Comparison of ENCODE assay signal across 16 mouse cellular contexts in genomic region chr9:90828701-90829100, GRCm38 (mm10).
DNase-seq lines count a peak whose midpoint lies in the region; ATAC-seq lines count a peak whose summit lies in the region.
"Had no signal": no experiment of that assay in that cellular context is flagged by ENCODE, and none has a peak within 500 bp of the region (broad histone marks: within the 10 kb centered on the region; RNA-seq: fewer than 3 reads in every experiment).

No protein-coding gene starts in this region.

- H3K9me3 ChIP-seq in hindbrain, embryonic 16.5 days (ENCODE audit: control insufficient read depth, low read length) = no peaks in the 10 kb centered on the region
- H3K9me3 ChIP-seq in hindbrain, embryonic 10.5 days = no peaks in the 10 kb centered on the region
- H3K9me3 ChIP-seq in forebrain, embryonic 13.5 days (replicated peaks) = no peaks in the 10 kb centered on the region
- H3K9me3 ChIP-seq: heart, embryonic 13.5 days; limb, embryonic 12.5 days had no signal

- 33% methylated on average over 5 of the region's 5 CpGs for WGBS in hindbrain, embryonic 16.5 days
- 58% methylated on average over 5 of the region's 5 CpGs for WGBS in hindbrain, embryonic 10.5 days
- 30% methylated on average over 5 of the region's 5 CpGs for WGBS in forebrain, embryonic 13.5 days

- H3K27ac ChIP-seq in hindbrain, embryonic 16.5 days (ENCODE audit: low read depth, low read length) = no peak overlapping the region
- H3K27ac ChIP-seq in hindbrain, embryonic 10.5 days = no peak overlapping the region
- H3K27ac ChIP-seq in forebrain, embryonic 13.5 days = peak overlapping the region; percentile 35; the same call in 1 of the 2 replicates
- H3K27ac ChIP-seq: heart, embryonic 13.5 days; limb, embryonic 12.5 days; liver, embryonic 14.5 days had no signal

- H3K4me2 ChIP-seq in hindbrain, embryonic 16.5 days (ENCODE audit: low read length) = peak overlapping the region; percentile 15; the same call in 1 of the 2 replicates
- peak overlapping the region; percentile 18 for H3K4me2 ChIP-seq in forebrain, embryonic 13.5 days
- H3K4me2 ChIP-seq: heart, embryonic 13.5 days; limb, embryonic 12.5 days had no signal

- H3K9ac ChIP-seq in hindbrain, embryonic 16.5 days (ENCODE audit: low read depth, low read length) = no peak overlapping the region
- H3K9ac ChIP-seq in forebrain, embryonic 13.5 days = no peak overlapping the region
- H3K9ac ChIP-seq: heart, embryonic 13.5 days; limb, embryonic 12.5 days; liver, embryonic 14.5 days had no signal

- no peak for DNase-seq in hindbrain, embryonic 10.5 days (ENCODE audit: low spot score)
- peak; percentile 41 for DNase-seq in MEL-GATA-1-ER (ENCODE audit: extremely low read depth, low read depth)
- DNase-seq in cerebellum, adult 8-10 months = peak; percentile 22
- DNase-seq in c-Kit-positive CD71-positive TER-119-positive erythroid progenitor cells, embryonic 14.5 days (ENCODE audit: low spot score) = no peak
- DNase-seq in spleen, adult 12 weeks (ENCODE audit: low spot score) = no peak
- DNase-seq: kidney, adult 18-20 months; kidney, postnatal 4 days; lung, postnatal 10 days had no signal

- ATAC-seq in hindbrain, embryonic 16.5 days = no peak
- ATAC-seq in forebrain, embryonic 13.5 days = no peak
- ATAC-seq in megakaryocyte-erythroid progenitor cell, adult 5-6 weeks (replicated peaks; ENCODE audit: low FRiP score, low TSS enrichment, poor library complexity, severe bottlenecking) = no peak

- no peaks in the 10 kb centered on the region for H3K36me3 ChIP-seq in hindbrain, embryonic 16.5 days (ENCODE audit: control insufficient read depth, insufficient read depth, low read length)
- no peaks in the 10 kb centered on the region for H3K36me3 ChIP-seq in hindbrain, embryonic 10.5 days
- no peaks in the 10 kb centered on the region for H3K36me3 ChIP-seq in forebrain, embryonic 13.5 days (ENCODE audit: poor library complexity, severe bottlenecking)
- H3K36me3 ChIP-seq: heart, embryonic 13.5 days; limb, embryonic 12.5 days had no signal

- H3K4me1 ChIP-seq in hindbrain, embryonic 16.5 days (ENCODE audit: control insufficient read depth, insufficient read depth, low read depth, low read length) = no peaks in the 10 kb centered on the region
- no peaks in the 10 kb centered on the region for H3K4me1 ChIP-seq in hindbrain, embryonic 10.5 days (replicated peaks)
- H3K4me1 ChIP-seq in forebrain, embryonic 13.5 days = peaks cover 1% of the 10 kb centered on the region
- H3K4me1 ChIP-seq: heart, embryonic 13.5 days had no signal

- H3K4me3 ChIP-seq in hindbrain, embryonic 16.5 days (ENCODE audit: low read length) = no peak overlapping the region
- H3K4me3 ChIP-seq in hindbrain, embryonic 10.5 days = no peak overlapping the region
- peak overlapping the region; percentile 14; the same call in 1 of the 2 replicates for H3K4me3 ChIP-seq in forebrain, embryonic 13.5 days
- H3K4me3 ChIP-seq: erythroblast, embryonic 14.5 days; heart, embryonic 13.5 days; limb, embryonic 12.5 days; myocyte had no signal

- H3K27me3 ChIP-seq in hindbrain, embryonic 16.5 days (replicated peaks; ENCODE audit: control insufficient read depth, insufficient read depth, low read length) = no peaks in the 10 kb centered on the region
- no peaks in the 10 kb centered on the region for H3K27me3 ChIP-seq in hindbrain, embryonic 10.5 days (ENCODE audit: insufficient read depth, poor library complexity, severe bottlenecking)
- no peaks in the 10 kb centered on the region for H3K27me3 ChIP-seq in forebrain, embryonic 13.5 days
- H3K27me3 ChIP-seq: heart, embryonic 13.5 days; limb, embryonic 12.5 days had no signal

Comparison
In these comparisons a context has a peak if more than half of its experiments do, and no peak if none do; other contexts are left out.
1. DNase-seq: peak in MEL-GATA-1-ER (single experiment) and cerebellum, adult 8-10 months (single experiment); none in hindbrain, embryonic 10.5 days (single experiment), c-Kit-positive CD71-positive TER-119-positive erythroid progenitor cells, embryonic 14.5 days (single experiment) and spleen, adult 12 weeks (single experiment).